Mouse (Mus musculus) hindbrain, embryonic 11.5 days (tissue): Measurements from ENCODE around the gene Ccnyl1. TPM values are rescaled to one million over a fixed set of nuclear protein-coding genes. Genes with fewer than 3 reads are reported as not detected.
"Not testable (repeated sequence)": the region's sequence is repeated elsewhere in the genome, so short reads cannot be mapped to it uniquely, and the experiment has no call there.

Experiments used
- ATAC-seq: fragments of 200-750 bp; cut with Nextera tagmentation; 2 replicates; pipeline ENCODE4 v1.8.0; 2017; ENCODE audit warnings: mild to moderate bottlenecking, moderate TSS enrichment, moderate library complexity; ENCODE audit not compliant: low FRiP score
- DNase-seq: peaks from one replicate; pipeline ENCODE4 v3.0.0-alpha.2; 2015; ENCODE audit warnings: low spot score
- H3K27ac ChIP-seq: fragments of 300-500 bp; sonication (generic); 2 replicates; pipeline ENCODE4 v1.5.1; 2014; ENCODE audit warnings: mild to moderate bottlenecking, low read depth, low read length
- H3K27me3 ChIP-seq: fragments of 300-500 bp; sonication (generic); 2 replicates; pipeline ENCODE4 v1.6.1; 2014; ENCODE audit warnings: mild to moderate bottlenecking, low read length, moderate library complexity, mixed read lengths; ENCODE audit not compliant: control insufficient read depth, insufficient read depth
- H3K36me3 ChIP-seq: fragments of 300-500 bp; sonication (generic); 2 replicates; pipeline ENCODE4 v1.6.1; 2014; ENCODE audit warnings: mild to moderate bottlenecking, low read length, moderate library complexity, mixed read lengths; ENCODE audit not compliant: control insufficient read depth, insufficient read depth
- H3K4me1 ChIP-seq: fragments of 300-500 bp; sonication (generic); replicated peaks from 2 replicates; pipeline ENCODE4 v1.6.1; 2014; ENCODE audit warnings: low read length, mixed read lengths; ENCODE audit not compliant: control insufficient read depth, insufficient read depth
- H3K4me2 ChIP-seq: fragments of 300-500 bp; sonication (generic); replicated peaks from 2 replicates; pipeline ENCODE4 v1.6.1; 2014; ENCODE audit warnings: mild to moderate bottlenecking, low read depth, low read length
- H3K4me3 ChIP-seq: fragments of 300-500 bp; sonication (generic); 2 replicates; pipeline ENCODE4 v1.5.1; 2014; ENCODE audit warnings: low read depth, low read length
- H3K9ac ChIP-seq: fragments of 300-500 bp; sonication (generic); 2 replicates; pipeline ENCODE4 v1.6.1; 2014; ENCODE audit warnings: low read depth, low read length
- H3K9me3 ChIP-seq: fragments of 300-500 bp; sonication (generic); 2 replicates; pipeline ENCODE4 v1.6.1; 2016; ENCODE audit warnings: low read length; ENCODE audit not compliant: control insufficient read depth
- WGBS: fragments of 180-500 bp; shearing (Covaris S2); extraction: QIAGEN DNeasy Blood & Tissue Kit; methylation state at CpG from one replicate; pipeline ENCODE4 v1.1.7; 2014; 5-methylcytosine and 5-hydroxymethylcytosine counted together
- polyA plus RNA-seq: library from polyadenylated mRNA; unstranded; fragments of >200 nt; fragmentation: Nextera tagmentation; extraction: Ambion mirVana; gene quantifications from 2 replicates; pipeline ENCODE4 v1.2.1, GENCODE M21; 2014

Gene Ccnyl1
- polyA plus RNA-seq: 11.5 and 13.4 TPM in 2 replicates

DNA sequence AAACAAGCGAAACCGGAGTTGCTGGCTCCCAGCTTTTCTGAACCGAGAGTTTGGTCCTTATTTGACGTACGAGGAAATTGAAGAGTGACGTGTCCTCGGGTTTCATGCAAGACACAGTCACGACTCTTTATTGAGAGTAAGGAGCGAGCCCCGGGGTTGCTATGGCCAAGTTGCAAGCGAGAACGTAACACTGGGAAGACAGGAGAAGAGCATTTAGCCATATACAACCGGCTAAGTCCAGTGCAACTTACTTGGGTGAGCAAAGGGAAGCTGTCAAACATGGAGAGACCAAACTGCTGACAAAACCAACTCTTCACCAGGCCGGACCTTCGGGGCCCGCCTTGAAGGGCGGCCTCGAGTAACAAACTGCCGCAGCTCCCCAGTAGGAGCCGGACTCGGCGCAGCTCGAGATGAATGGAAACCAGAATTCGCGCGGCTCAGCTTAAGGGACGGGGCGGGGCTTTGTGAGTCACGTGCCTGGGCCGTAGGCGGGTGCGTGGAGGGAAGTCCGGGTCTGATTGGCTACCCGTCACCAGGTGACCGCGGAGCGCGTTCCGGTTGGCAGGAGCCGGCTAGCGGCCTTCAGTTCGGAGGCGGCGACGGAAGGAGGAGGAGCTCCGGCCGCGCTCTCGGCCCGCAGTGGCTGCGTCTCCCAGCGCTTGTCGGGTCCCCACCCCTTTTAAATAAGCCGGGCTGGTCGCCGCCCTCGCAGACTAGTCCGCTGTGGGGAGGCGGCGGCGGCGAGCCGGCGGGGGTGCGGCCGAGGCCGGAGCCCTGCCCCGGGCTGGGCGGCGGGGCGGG lies at the start of gene Ccnyl1:
Gene Ccnyl1 (plus strand): TSS at position 243 of the 801 bp plus-strand sequence.
- H3K9ac ChIP-seq: peak within 1 kb of the TSS; percentile 82
- H3K9me3 ChIP-seq: no peaks in the 10 kb centered on the region
- ATAC-seq: peak; percentile 99
- H3K27me3 ChIP-seq: no peaks in the 10 kb centered on the region
- no peaks in the 10 kb centered on the region for H3K4me1 ChIP-seq
- peak within 1 kb of the TSS; percentile 95 for H3K4me3 ChIP-seq
- WGBS: under 1% methylated on average over 47 of the region's 71 CpGs
- peak; percentile 97 for DNase-seq
- peak within 1 kb of the TSS; percentile 77 for H3K27ac ChIP-seq
- H3K4me2 ChIP-seq: peak within 1 kb of the TSS; percentile 79
- H3K36me3 ChIP-seq: no peaks in the 10 kb centered on the region

DNA sequence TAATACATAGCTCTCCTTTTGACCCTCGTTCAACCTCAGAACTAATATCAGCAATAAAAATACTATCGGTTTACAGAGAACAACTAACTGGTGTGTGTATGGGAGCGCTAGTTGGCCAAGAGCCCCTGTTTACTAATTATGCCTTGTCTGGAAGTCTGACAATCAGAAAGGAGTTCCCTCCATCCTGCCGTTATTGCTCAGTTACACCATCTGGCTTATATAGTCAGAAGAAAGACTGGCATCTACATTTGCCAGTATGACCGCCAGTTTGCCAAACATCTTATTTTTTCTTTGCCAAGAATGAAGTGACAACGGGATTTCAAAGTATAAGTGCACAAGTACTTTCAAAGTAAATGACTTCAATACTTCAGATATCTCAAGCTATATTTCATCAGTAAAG lies 49.2 kb upstream of the Ccnyl1 start:
- DNase-seq (no peak), ATAC-seq (no peak)
- no peak overlapping the region for H3K4me3 ChIP-seq
- 95% methylated on average over 6 of the region's 6 CpGs for WGBS
- no peak overlapping the region for H3K9ac ChIP-seq
- no peaks in the 10 kb centered on the region for H3K36me3 ChIP-seq
- no peak overlapping the region for H3K27ac ChIP-seq
- H3K27me3 ChIP-seq: no peaks in the 10 kb centered on the region
- H3K4me1 ChIP-seq: no peaks in the 10 kb centered on the region
- no peak overlapping the region for H3K4me2 ChIP-seq
- no peaks in the 10 kb centered on the region for H3K9me3 ChIP-seq

- not testable (repeated sequence) for H3K36me3 ChIP-seq, H3K4me3 ChIP-seq, H3K27me3 ChIP-seq, H3K27ac ChIP-seq, DNase-seq, H3K4me1 ChIP-seq, H3K4me2 ChIP-seq, H3K9ac ChIP-seq, ATAC-seq, H3K9me3 ChIP-seq
- 97% methylated on average over 8 of the region's 8 CpGs for WGBS
Observed at GRCm38 (mm10) chr1:64642541-64642940, 47.7 kb upstream of the Ccnyl1 start.

DNA sequence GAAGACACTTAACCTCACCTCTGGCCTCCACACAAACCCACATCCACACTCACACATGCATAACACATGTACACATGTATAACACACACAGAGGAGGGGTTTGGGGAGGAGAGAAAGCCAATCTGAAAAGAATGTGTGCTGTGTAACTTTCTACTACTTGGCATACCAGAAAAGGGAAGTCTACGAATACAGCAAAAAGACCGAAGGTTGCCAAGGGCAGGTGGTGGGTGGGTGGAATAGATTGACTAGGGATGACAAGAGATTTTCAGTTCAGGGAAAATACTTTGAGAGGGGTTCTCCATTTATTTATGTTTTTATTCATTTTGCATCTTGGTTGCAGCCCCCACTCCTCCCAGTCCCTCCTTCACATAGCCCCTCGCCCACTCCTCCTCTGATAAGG lies 45.7 kb upstream of the Ccnyl1 start:
- DNase-seq: no peak

DNA sequence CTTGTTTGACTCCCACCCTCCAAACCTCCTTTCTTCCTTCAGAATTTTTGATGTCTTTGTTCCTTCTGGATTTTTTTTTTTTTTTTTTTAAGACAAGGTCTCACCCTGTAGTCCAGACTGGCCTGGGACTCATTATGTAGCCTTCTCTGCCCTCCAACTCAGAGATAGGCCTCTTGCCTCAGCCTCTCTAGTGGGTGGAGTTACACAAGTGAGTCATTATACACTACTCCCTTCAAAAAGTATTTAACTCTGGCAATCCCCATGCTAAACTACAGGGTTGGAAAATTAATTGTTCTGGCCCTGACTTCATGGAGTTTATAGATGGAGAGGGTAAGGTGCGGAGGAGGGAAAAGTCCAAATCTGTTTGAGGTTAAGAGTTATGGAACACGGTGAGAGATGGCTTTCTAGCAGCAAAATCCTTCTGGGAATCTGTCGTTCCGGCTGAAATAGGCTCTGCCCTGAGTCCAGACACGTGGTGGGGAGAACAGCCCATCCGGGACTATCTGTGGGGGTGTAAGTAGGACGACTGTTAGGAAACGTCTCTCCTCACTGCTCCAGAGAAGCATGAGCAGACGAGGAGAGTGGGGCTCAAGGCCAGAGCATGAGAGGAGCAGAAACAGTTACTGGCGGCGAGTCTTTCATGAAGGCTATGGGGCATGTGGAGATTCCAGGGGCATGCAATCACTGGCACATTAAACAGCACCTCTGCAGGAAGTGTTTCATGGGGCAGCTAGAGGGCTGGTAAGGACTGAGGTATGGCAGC lies 40.7 kb upstream of the Ccnyl1 start:
- Histone ChIP-seq H3K36me3 (no peaks in the 10 kb centered on the region), H3K4me1 (no peaks in the 10 kb centered on the region), H3K4me3 (no peak overlapping the region), H3K27me3 (no peaks in the 10 kb centered on the region), H3K9me3 (no peaks in the 10 kb centered on the region), H3K9ac (no peak overlapping the region; the same call in 1 of the 2 replicates), H3K4me2 (no peak overlapping the region), H3K27ac (no peak overlapping the region)
- WGBS: 76% methylated on average over 11 of the region's 11 CpGs
- ATAC-seq (no peak), DNase-seq (no peak)

More for the DNA sequence above, 45.7 kb upstream of the Ccnyl1 start:
- no peak overlapping the region for H3K27ac ChIP-seq
- no peak overlapping the region for H3K4me3 ChIP-seq
- ATAC-seq: no peak
- H3K9me3 ChIP-seq: no peaks in the 10 kb centered on the region
- 87% methylated on average over 3 of the region's 3 CpGs for WGBS
- no peak overlapping the region for H3K4me2 ChIP-seq
- H3K36me3 ChIP-seq: no peaks in the 10 kb centered on the region
- H3K9ac ChIP-seq: no peak overlapping the region
- H3K4me1 ChIP-seq: no peaks in the 10 kb centered on the region
- H3K27me3 ChIP-seq: no peaks in the 10 kb centered on the region

DNA sequence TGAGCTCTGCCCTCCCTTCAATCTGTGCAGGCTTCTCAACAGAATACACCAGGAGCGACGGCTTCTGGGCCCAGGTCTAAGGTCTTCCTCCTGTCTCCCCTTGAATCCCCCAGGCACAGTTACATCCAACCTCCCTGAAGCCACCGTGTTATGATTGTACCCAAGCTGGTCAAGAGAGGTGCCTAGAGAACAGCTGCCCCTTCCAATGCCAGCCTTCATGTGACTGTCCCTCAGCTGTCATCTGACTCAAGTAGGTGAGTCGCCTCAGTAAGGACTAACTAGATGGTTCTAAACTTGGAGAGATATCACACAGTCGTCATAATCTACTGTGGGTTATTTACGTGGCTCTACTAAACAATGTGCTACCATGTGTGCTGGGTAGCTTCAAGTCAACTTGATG lies 36.6 kb upstream of the Ccnyl1 start:
- no peak overlapping the region for H3K27ac ChIP-seq
- no peak overlapping the region for H3K4me2 ChIP-seq
- no peaks in the 10 kb centered on the region for H3K4me1 ChIP-seq
- DNase-seq (no peak), ATAC-seq (no peak)
- H3K27me3 ChIP-seq: no peaks in the 10 kb centered on the region
- WGBS: 90% methylated on average over 6 of the region's 6 CpGs
- H3K4me3 ChIP-seq: no peak overlapping the region
- H3K36me3 ChIP-seq: no peaks in the 10 kb centered on the region
- no peaks in the 10 kb centered on the region for H3K9me3 ChIP-seq
- no peak overlapping the region for H3K9ac ChIP-seq

GRCm38 (mm10) chr1:64655415-64655814 lies 34.8 kb upstream of the Ccnyl1 start:
- no peak overlapping the region for H3K4me3 ChIP-seq
- H3K9me3 ChIP-seq: no peaks in the 10 kb centered on the region
- ATAC-seq (no peak), DNase-seq (no peak)
- H3K27me3 ChIP-seq: no peaks in the 10 kb centered on the region
- no peak overlapping the region for H3K9ac ChIP-seq
- no peaks in the 10 kb centered on the region for H3K36me3 ChIP-seq
- no peak overlapping the region for H3K4me2 ChIP-seq
- no peaks in the 10 kb centered on the region for H3K4me1 ChIP-seq
- no peak overlapping the region for H3K27ac ChIP-seq
- WGBS: 0% methylated on average over 1 of the region's 1 CpGs

- WGBS: 83% methylated on average over 3 of the region's 3 CpGs
Observed at GRCm38 (mm10) chr1:64656423-64657129, 33.7 kb upstream of the Ccnyl1 start.

More at GRCm38 (mm10) chr1:64656423-64657129, 33.7 kb upstream of the Ccnyl1 start:
- no peak overlapping the region for H3K27ac ChIP-seq
- ATAC-seq (no peak), DNase-seq (no peak)
- H3K9ac ChIP-seq: no peak overlapping the region
- no peaks in the 10 kb centered on the region for H3K9me3 ChIP-seq
- H3K4me3 ChIP-seq: no peak overlapping the region
- no peaks in the 10 kb centered on the region for H3K4me1 ChIP-seq
- H3K4me2 ChIP-seq: no peak overlapping the region
- H3K36me3 ChIP-seq: no peaks in the 10 kb centered on the region
- H3K27me3 ChIP-seq: no peaks in the 10 kb centered on the region
